Mouse (Mus musculus): ENCODE results near the gene Tob1. TPM values are rescaled to one million over a fixed set of nuclear protein-coding genes. Genes with fewer than 3 reads are reported as not detected.

Gene Tob1
- 20.0 and 21.2 TPM in 2 replicates for polyA plus RNA-seq (2011; ENCODE audit: insufficient read depth, insufficient read length, low read depth, missing spikeins)

DNA sequence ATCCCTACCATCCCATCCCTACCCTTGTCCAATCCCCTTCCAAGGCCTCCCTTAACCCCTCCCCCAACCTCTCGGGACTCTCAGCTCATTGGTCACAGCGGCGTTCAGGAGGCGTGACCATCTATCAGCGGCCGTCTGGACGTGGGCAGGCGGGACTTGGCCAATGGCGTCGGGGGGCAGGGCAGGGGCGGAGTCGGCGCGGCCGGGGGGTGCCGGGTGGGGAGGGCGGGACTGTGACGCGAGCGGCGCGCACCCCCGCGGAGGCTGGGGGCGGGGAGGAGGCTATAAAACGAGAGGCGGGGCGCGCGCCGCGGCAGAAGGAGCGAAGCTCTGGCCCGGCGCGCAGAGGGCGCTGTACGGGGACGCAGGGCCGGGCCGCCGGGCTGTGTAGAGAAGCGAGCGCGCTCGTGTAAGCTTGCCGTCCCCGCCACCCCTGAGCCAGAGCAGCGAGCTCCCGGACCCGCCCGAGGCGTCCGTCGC lies at the start of gene Tob1:
Gene Tob1, plus strand, starts transcription at position 331 of the 480 bp plus-strand sequence.
- H3K4me3 ChIP-seq (ENCODE audit: low read depth, low read length), result peak within 1 kb of the TSS; percentile 80
- no peaks in the 10 kb centered on the region for H3K4me1 ChIP-seq (ENCODE audit: control insufficient read depth, insufficient read depth, low read length)
- peak within 1 kb of the TSS; percentile 97 for H3K9ac ChIP-seq (ENCODE audit: low read depth, poor library complexity, severe bottlenecking)
- TF ChIP-seq POLR2A (IDR thresholded peaks at IDR 0.05; ENCODE audit: insufficient read depth, low read length) (peak; percentile 94), EP300 (IDR thresholded peaks at IDR 0.05; ENCODE audit: insufficient read depth, low read depth, low read length) (peak; percentile 57; the same call in 1 of the 2 replicates), CTCF (IDR thresholded peaks at IDR 0.05; ENCODE audit: low read depth, low read length) (no peak)
- no peaks in the 10 kb centered on the region for H3K9me3 ChIP-seq (replicated peaks; ENCODE audit: control insufficient read depth, insufficient read depth, low read length, poor library complexity, severe bottlenecking)
- H3K27me3 ChIP-seq (ENCODE audit: control insufficient read depth, insufficient read depth, low read length, poor library complexity, severe bottlenecking), result no peaks in the 10 kb centered on the region
- peak within 1 kb of the TSS; percentile 83 for H3K27ac ChIP-seq (ENCODE audit: insufficient read depth, low read length)
- H3K36me3 ChIP-seq (ENCODE audit: control insufficient read depth, insufficient read depth, low read length, poor library complexity, severe bottlenecking), result peaks cover 14% of the 10 kb centered on the region

DNA sequence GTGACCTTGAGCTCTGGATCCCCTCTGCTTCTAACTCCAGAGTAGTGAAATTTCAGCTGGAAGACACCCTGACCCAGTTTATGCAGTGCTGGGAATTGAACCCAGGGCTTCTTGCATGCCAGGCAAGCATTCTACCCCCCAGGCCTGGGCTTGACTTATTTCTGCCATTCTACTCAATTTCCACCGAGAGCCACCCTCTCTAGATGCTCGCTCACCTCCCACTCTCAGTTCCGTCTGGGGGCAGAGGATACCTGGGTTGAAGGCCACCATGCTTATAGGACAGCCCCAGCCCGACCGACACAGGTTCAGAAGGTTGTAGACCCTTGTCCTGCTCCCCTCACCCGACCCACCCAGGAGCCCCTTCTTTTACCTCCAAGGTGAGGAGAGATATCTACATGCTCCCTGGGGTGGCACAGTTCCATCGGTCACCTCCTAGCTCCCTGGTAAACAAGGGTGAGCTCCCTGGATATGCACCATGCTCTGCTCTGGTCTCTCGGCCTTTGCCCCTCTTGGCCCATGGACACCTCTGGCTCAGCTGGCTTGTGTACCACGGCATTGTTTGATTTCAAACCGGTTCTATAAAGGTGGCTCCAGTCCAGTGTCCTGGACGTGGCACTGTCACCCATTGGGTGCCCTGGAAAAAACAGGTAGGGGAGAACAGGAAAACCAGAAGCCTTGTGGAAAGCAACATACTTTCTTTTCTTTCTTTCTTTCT lies 49.2 kb upstream of the Tob1 start:
- Histone ChIP-seq H3K36me3 (ENCODE audit: control insufficient read depth, insufficient read depth, low read length, poor library complexity, severe bottlenecking) (no peaks in the 10 kb centered on the region), H3K4me3 (ENCODE audit: low read depth, low read length) (no peak overlapping the region), H3K27me3 (ENCODE audit: control insufficient read depth, insufficient read depth, low read length, poor library complexity, severe bottlenecking) (no peaks in the 10 kb centered on the region), H3K9me3 (replicated peaks; ENCODE audit: control insufficient read depth, insufficient read depth, low read length, poor library complexity, severe bottlenecking) (no peaks in the 10 kb centered on the region), H3K27ac (ENCODE audit: insufficient read depth, low read length) (no peak overlapping the region), H3K4me1 (ENCODE audit: control insufficient read depth, insufficient read depth, low read length) (peaks cover 23% of the 10 kb centered on the region), H3K9ac (ENCODE audit: low read depth, poor library complexity, severe bottlenecking) (no peak overlapping the region)
- no peak for TF ChIP-seq EP300 (IDR thresholded peaks at IDR 0.05; ENCODE audit: insufficient read depth, low read depth, low read length)
- TF ChIP-seq POLR2A (IDR thresholded peaks at IDR 0.05; ENCODE audit: insufficient read depth, low read length), result no peak
- TF ChIP-seq CTCF (IDR thresholded peaks at IDR 0.05; ENCODE audit: low read depth, low read length), result no peak

DNA sequence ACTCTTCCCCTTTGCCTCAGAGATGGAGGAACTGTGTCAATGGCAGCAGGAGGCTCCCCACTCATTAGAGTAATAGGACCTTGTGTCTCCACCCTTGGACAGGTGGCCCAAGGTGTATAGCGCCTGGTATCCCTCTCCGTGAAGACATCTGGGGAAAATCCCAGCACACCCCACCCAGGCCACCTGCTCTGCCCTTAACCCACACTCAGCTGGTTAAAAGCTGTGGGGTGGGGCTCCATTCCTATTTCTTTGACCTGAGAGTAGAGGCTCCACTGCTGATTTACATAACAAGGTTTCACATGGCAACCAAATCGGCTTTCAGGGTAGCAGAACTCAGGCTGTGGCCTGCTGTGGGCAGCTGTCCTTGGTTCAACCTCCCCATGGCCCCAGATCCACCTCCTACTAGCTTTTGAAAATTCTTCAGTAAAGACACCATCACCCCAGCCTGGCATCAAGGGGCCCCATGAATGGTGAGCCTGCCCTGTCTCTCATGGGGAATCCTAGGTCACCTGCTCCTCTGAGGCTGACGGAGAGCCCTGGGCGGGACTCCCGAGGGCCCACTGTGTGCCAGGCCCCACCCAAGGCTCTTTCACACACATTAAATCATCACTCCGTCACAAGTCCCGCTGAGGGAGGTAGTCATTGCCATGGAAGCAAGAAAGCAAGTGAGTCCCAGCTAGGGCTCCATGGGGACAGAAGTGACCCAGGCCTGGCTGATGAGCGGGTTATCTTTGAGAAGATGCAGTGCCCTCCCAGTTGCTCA lies 48.1 kb upstream of the Tob1 start:
- Histone ChIP-seq H3K9me3 (replicated peaks; ENCODE audit: control insufficient read depth, insufficient read depth, low read length, poor library complexity, severe bottlenecking) (no peaks in the 10 kb centered on the region), H3K36me3 (ENCODE audit: control insufficient read depth, insufficient read depth, low read length, poor library complexity, severe bottlenecking) (no peaks in the 10 kb centered on the region), H3K27me3 (ENCODE audit: control insufficient read depth, insufficient read depth, low read length, poor library complexity, severe bottlenecking) (no peaks in the 10 kb centered on the region), H3K4me1 (ENCODE audit: control insufficient read depth, insufficient read depth, low read length) (peaks cover 23% of the 10 kb centered on the region), H3K9ac (ENCODE audit: low read depth, poor library complexity, severe bottlenecking) (peak overlapping the region; percentile 8; the same call in 1 of the 2 replicates), H3K4me3 (ENCODE audit: low read depth, low read length) (no peak overlapping the region), H3K27ac (ENCODE audit: insufficient read depth, low read length) (peak overlapping the region; percentile 42)
- TF ChIP-seq EP300 (IDR thresholded peaks at IDR 0.05; ENCODE audit: insufficient read depth, low read depth, low read length) (peak; percentile 91), POLR2A (IDR thresholded peaks at IDR 0.05; ENCODE audit: insufficient read depth, low read length) (no peak)

DNA sequence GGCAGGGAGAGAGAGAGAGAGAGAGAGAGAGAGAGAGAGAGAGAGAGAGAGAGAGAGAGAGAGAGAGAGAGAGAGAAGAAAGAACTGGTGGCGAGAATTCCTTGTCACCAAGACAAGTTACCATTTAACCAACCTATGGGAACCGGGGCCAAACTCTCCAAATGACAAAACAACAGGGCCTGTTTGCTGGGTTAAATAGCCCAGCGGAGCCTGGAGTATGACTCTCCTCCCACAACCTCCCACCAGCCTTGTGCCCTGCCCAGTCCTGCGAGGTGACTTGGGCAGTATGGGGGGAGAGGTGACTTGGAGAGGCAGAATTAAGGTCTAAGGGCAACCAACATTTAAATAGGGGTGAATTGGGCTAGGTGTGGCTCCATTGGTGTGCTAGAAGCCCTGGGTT lies 45.5 kb upstream of the Tob1 start:
- TF ChIP-seq EP300 (IDR thresholded peaks at IDR 0.05; ENCODE audit: insufficient read depth, low read depth, low read length) (no peak), CTCF (IDR thresholded peaks at IDR 0.05; ENCODE audit: low read depth, low read length) (no peak), POLR2A (IDR thresholded peaks at IDR 0.05; ENCODE audit: insufficient read depth, low read length) (no peak)
- Histone ChIP-seq H3K27me3 (ENCODE audit: control insufficient read depth, insufficient read depth, low read length, poor library complexity, severe bottlenecking) (no peaks in the 10 kb centered on the region), H3K9ac (ENCODE audit: low read depth, poor library complexity, severe bottlenecking) (no peak overlapping the region), H3K4me3 (ENCODE audit: low read depth, low read length) (no peak overlapping the region), H3K36me3 (ENCODE audit: control insufficient read depth, insufficient read depth, low read length, poor library complexity, severe bottlenecking) (no peaks in the 10 kb centered on the region), H3K27ac (ENCODE audit: insufficient read depth, low read length) (no peak overlapping the region), H3K4me1 (ENCODE audit: control insufficient read depth, insufficient read depth, low read length) (peaks cover 16% of the 10 kb centered on the region), H3K9me3 (replicated peaks; ENCODE audit: control insufficient read depth, insufficient read depth, low read length, poor library complexity, severe bottlenecking) (no peaks in the 10 kb centered on the region)

DNA sequence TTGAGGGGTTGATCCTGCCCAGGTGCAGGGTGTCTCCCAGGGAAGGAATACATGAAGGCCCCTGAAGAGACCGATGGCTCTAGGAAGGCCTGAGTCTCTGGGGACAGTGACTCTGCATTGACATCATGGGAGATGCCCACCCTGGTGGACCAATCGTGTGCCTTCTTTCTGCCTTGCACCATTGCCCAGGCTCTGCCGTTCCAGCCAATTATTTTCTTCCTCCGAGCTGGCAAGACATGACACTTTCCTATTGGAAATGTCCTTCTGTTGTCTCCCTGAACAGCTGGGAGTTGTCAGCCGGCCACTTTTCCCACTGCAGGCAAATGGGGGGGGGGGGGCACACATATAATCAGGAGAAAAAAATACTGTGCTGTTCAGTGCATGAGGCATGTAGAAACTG lies 43.0 kb upstream of the Tob1 start:
- no peak overlapping the region for H3K4me3 ChIP-seq (ENCODE audit: low read depth, low read length)
- no peak for TF ChIP-seq POLR2A (IDR thresholded peaks at IDR 0.05; ENCODE audit: insufficient read depth, low read length)
- TF ChIP-seq EP300 (IDR thresholded peaks at IDR 0.05; ENCODE audit: insufficient read depth, low read depth, low read length), result no peak
- no peak for TF ChIP-seq CTCF (IDR thresholded peaks at IDR 0.05; ENCODE audit: low read depth, low read length)
- no peak overlapping the region for H3K9ac ChIP-seq (ENCODE audit: low read depth, poor library complexity, severe bottlenecking)
- no peaks in the 10 kb centered on the region for H3K27me3 ChIP-seq (ENCODE audit: control insufficient read depth, insufficient read depth, low read length, poor library complexity, severe bottlenecking)
- H3K4me1 ChIP-seq (ENCODE audit: control insufficient read depth, insufficient read depth, low read length), result peaks cover 7% of the 10 kb centered on the region
- no peaks in the 10 kb centered on the region for H3K9me3 ChIP-seq (replicated peaks; ENCODE audit: control insufficient read depth, insufficient read depth, low read length, poor library complexity, severe bottlenecking)
- H3K36me3 ChIP-seq (ENCODE audit: control insufficient read depth, insufficient read depth, low read length, poor library complexity, severe bottlenecking), result no peaks in the 10 kb centered on the region
- no peak overlapping the region for H3K27ac ChIP-seq (ENCODE audit: insufficient read depth, low read length)

Measured in ES-Bruce4 (cell line).